Comparison of ENCODE assay signal across 8 mouse cellular contexts in the genomic region with DNA sequence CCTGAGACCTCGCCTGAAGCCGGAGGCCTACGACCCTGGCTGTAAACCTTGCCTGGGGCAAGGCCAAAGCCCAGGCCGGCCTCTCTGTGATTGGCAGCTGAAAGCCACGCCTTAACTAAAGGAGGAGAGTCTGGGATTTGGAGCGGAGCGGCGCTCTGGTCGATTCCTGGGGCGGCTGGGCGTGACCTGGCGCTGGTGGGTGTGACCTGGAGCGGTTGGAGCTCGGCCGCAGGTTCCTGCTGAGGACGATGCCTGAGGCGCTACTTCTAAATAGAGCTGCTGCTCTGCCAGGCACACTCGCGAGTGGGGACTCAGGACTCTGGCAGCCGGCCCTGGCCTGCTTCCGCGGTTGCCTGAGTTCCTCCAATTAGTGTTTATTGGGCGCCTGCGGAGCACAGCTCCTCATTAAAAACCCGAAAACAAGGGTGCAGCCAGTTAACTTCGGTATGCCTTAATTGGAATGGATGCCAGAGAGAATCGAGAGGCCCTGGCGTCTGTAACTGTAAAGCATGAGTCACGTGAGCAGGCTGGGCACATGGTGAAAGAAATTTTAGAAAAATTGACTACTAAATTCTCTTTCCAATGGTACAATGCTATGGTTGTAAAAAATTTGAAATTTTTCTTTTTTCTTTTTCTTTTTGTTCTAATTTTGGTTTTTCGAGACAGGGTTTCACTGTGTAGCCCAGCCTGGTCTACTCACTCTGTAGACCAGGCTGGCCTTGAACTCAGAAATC. TPM values are rescaled to one million over a fixed set of nuclear protein-coding genes. Genes with fewer than 3 reads are reported as not detected.
A peak's percentile ranks its signal among the peaks of the same experiment; 100 is the strongest.
DNase-seq lines count a peak whose midpoint lies in the region; ATAC-seq and TF ChIP-seq lines count a peak whose summit lies in the region.

No protein-coding gene starts in this region.

- TF ChIP-seq POLR2A in testis, adult 2 months (IDR thresholded peaks at IDR 0.05; ENCODE audit: control insufficient read depth, low read depth, low read length), result no peak

- peak overlapping the region; percentile 98 for H3K27ac ChIP-seq in forebrain, embryonic 16.5 days (ENCODE audit: low read length)
- H3K27ac ChIP-seq in neural tube, embryonic 14.5 days (ENCODE audit: low read depth, low read length), result peak overlapping the region; percentile 99
- H3K27ac ChIP-seq in testis, adult 2 months (ENCODE audit: control insufficient read depth, insufficient read depth, low read depth, low read length), result peak overlapping the region; percentile 96

- TF ChIP-seq CTCF in G1E (IDR thresholded peaks at IDR 0.05; ENCODE audit: low read depth, low read length), result no peak
- TF ChIP-seq CTCF in testis, adult 2 months (IDR thresholded peaks at IDR 0.05; ENCODE audit: control insufficient read depth, insufficient read depth, insufficient replicate concordance, low read depth, low read length), result no peak

- H3K4me3 ChIP-seq in G1E (ENCODE audit: low read depth, low read length), result peak overlapping the region; percentile 100
- H3K4me3 ChIP-seq in forebrain, embryonic 16.5 days (replicated peaks; ENCODE audit: low read length), result peak overlapping the region; percentile 97
- peak overlapping the region; percentile 98 for H3K4me3 ChIP-seq in neural tube, embryonic 14.5 days (ENCODE audit: low read depth, low read length)
- peak overlapping the region; percentile 93 for H3K4me3 ChIP-seq in testis, adult 2 months (ENCODE audit: control insufficient read depth, low read depth, low read length)

- peak; percentile 91 for DNase-seq in G1E (ENCODE audit: low spot score)
- peak; percentile 86 for DNase-seq in cerebellum, adult 11-12 months
- peak; percentile 81 to 84 for DNase-seq in heart, postnatal 36 days
- DNase-seq in layer of hippocampus, adult 18-20 months (ENCODE audit: low spot score in 2 of 2), result peak; percentile 80 to 88
- DNase-seq in lung, adult 18-20 months, result peak; percentile 90 to 94

- peak; percentile 70 for ATAC-seq in G1E (ENCODE audit: extremely low read depth, insufficient number of reproducible peaks, low FRiP score, poor library complexity, severe bottlenecking)
- ATAC-seq in forebrain, embryonic 16.5 days, result peak; percentile 36
- peak; percentile 18 for ATAC-seq in neural tube, embryonic 14.5 days (ENCODE audit: low read depth)

- H3K4me1 ChIP-seq in G1E (ENCODE audit: insufficient read depth, low read depth, low read length), result peaks cover 30% of the 10 kb centered on the region
- peaks cover 26% of the 10 kb centered on the region for H3K4me1 ChIP-seq in forebrain, embryonic 16.5 days (replicated peaks; ENCODE audit: control insufficient read depth, insufficient read depth, low read length)
- peaks cover 22% of the 10 kb centered on the region for H3K4me1 ChIP-seq in neural tube, embryonic 14.5 days (ENCODE audit: control insufficient read depth, insufficient read depth, low read length)
- H3K4me1 ChIP-seq in testis, adult 2 months (ENCODE audit: control insufficient read depth, insufficient read depth, low read length), result peaks cover 3% of the 10 kb centered on the region; the same call in 1 of the 2 replicates

- intact Hi-C loops in heart, postnatal 36 days (cut with DNase I), result loop anchor here (2.0 to 10.0 kb wide), 2 partner anchors 64 to 692 kb away; a partner anchor contains a TSS

- peak overlapping the region; percentile 97 for H3K9ac ChIP-seq in forebrain, embryonic 16.5 days (replicated peaks; ENCODE audit: low read depth, low read length)
- peak overlapping the region; percentile 95 for H3K9ac ChIP-seq in neural tube, embryonic 14.5 days (replicated peaks; ENCODE audit: low read depth, low read length)

- peak overlapping the region; percentile 92 for H3K4me2 ChIP-seq in forebrain, embryonic 16.5 days (ENCODE audit: low read length)
- H3K4me2 ChIP-seq in neural tube, embryonic 14.5 days (ENCODE audit: low read depth, low read length), result peak overlapping the region; percentile 84

- H3K27me3 ChIP-seq in G1E (ENCODE audit: insufficient read depth, low read length), result no peaks in the 10 kb centered on the region
- no peaks in the 10 kb centered on the region for H3K27me3 ChIP-seq in forebrain, embryonic 16.5 days (replicated peaks; ENCODE audit: control insufficient read depth, insufficient read depth, low read length)
- H3K27me3 ChIP-seq in neural tube, embryonic 14.5 days (ENCODE audit: control insufficient read depth, insufficient read depth, low read length), result no peaks in the 10 kb centered on the region
- no peaks in the 10 kb centered on the region for H3K27me3 ChIP-seq in testis, adult 2 months (ENCODE audit: control insufficient read depth, insufficient read depth, low read length)

- H3K36me3 ChIP-seq in G1E (replicated peaks), result peaks cover 40% of the 10 kb centered on the region
- peaks cover 5% of the 10 kb centered on the region; the same call in 1 of the 2 replicates for H3K36me3 ChIP-seq in forebrain, embryonic 16.5 days (ENCODE audit: control insufficient read depth, insufficient read depth)
- H3K36me3 ChIP-seq in neural tube, embryonic 14.5 days (ENCODE audit: control insufficient read depth, insufficient read depth, low read length), result 0 out of 2 replicates have a peak, but pooled peaks cover under 1% of the 10 kb centered on the region
- no peaks in the 10 kb centered on the region; the same call in 1 of the 2 replicates for H3K36me3 ChIP-seq in testis, adult 2 months (ENCODE audit: control insufficient read depth, insufficient read depth, low read length)

- 0 out of 2 replicates have a peak, but pooled peaks cover 2% of the 10 kb centered on the region for H3K9me3 ChIP-seq in G1E (replicated peaks)
- H3K9me3 ChIP-seq in forebrain, embryonic 16.5 days (ENCODE audit: control insufficient read depth, low read length), result peaks cover 5% of the 10 kb centered on the region; the same call in 1 of the 2 replicates
- no peaks in the 10 kb centered on the region for H3K9me3 ChIP-seq in neural tube, embryonic 14.5 days (ENCODE audit: control insufficient read depth, low read length)

- 2% methylated on average over 30 of the region's 30 CpGs for WGBS in forebrain, embryonic 16.5 days
- 4% methylated on average over 30 of the region's 30 CpGs for WGBS in neural tube, embryonic 14.5 days

RNA-seq across cellular contexts. Expression of a gene that starts 0.9 kb away (rescaled TPM):
- total RNA-seq in G1E (2014; fragmentation: Nextera tagmentation), result 71.8 TPM in 2 replicates
- 72.0 and 80.6 TPM in 2 replicates for total RNA-seq in G1E (2017)
- polyA plus RNA-seq in G1E (2012), result 53.4 and 69.1 TPM in 2 replicates
- polyA plus RNA-seq in forebrain, embryonic 16.5 days (2015; fragmentation: Nextera tagmentation; extraction: Ambion mirVana), result 126 TPM in 2 replicates
- 10 to 100 TPM; 22.1 to 26.0 TPM for total RNA-seq in heart, postnatal 36 days (2021)
- total RNA-seq in layer of hippocampus, adult 18-20 months (2021), result 10 to 100 TPM; 58.0 to 60.6 TPM
- polyA plus RNA-seq in neural tube, embryonic 14.5 days (2014; fragmentation: Nextera tagmentation; extraction: Ambion mirVana), result 91.9 and 93.4 TPM in 2 replicates
- 64.7 and 65.8 TPM in 2 replicates for polyA plus RNA-seq in testis, adult 2 months (2012; rRNA removed)

Comparison
In these comparisons a context has a peak if more than half of its experiments do, and no peak if none do; other contexts are left out.
1. Peak in every context shown above with its lines: DNase-seq, ATAC-seq, H3K4me3 ChIP-seq and H3K27ac ChIP-seq.
2. ATAC-seq: peak in every context shown above with its lines; median percentile 70 in G1E; 36 in forebrain, embryonic 16.5 days; 18 in neural tube, embryonic 14.5 days.